Mouse (Mus musculus): ENCODE data around the gene Btbd9. TPM values are rescaled to one million over a fixed set of nuclear protein-coding genes. Genes with fewer than 3 reads are reported as not detected.

Gene Btbd9
- polyA plus RNA-seq, 1 experiment from 2014 or later, result 56.0 TPM

- Histone ChIP-seq H3K9ac (no peak overlapping the region), H3K4me3 (replicated peaks) (no peak overlapping the region), H3K4me2 (no peak overlapping the region), H3K36me3 (peaks cover 2% of the 10 kb centered on the region; the same call in 1 of the 2 replicates), H3K27me3 (replicated peaks) (no peaks in the 10 kb centered on the region), H3K4me1 (no peaks in the 10 kb centered on the region), H3K27ac (no peak overlapping the region), H3K9me3 (no peaks in the 10 kb centered on the region)
- ATAC-seq (ENCODE audit: insufficient read depth, low FRiP score, low read depth), result no peak
- 58% methylated on average over 2 of the region's 2 CpGs for WGBS
These were observed 274.9 kb downstream of the Btbd9 start for GRCm38 (mm10) chr17:30301338-30301737.

- Histone ChIP-seq H3K4me2 (no peak overlapping the region), H3K36me3 (peaks cover 2% of the 10 kb centered on the region; the same call in 1 of the 2 replicates), H3K4me3 (replicated peaks) (no peak overlapping the region), H3K27ac (no peak overlapping the region), H3K4me1 (no peaks in the 10 kb centered on the region), H3K9ac (no peak overlapping the region), H3K9me3 (no peaks in the 10 kb centered on the region), H3K27me3 (replicated peaks) (no peaks in the 10 kb centered on the region)
- no peak for ATAC-seq (ENCODE audit: insufficient read depth, low FRiP score, low read depth)
- 95% methylated on average over 8 of the region's 8 CpGs for WGBS
These were observed 278.9 kb downstream of the Btbd9 start for GRCm38 (mm10) chr17:30297432-30297831.

DNA sequence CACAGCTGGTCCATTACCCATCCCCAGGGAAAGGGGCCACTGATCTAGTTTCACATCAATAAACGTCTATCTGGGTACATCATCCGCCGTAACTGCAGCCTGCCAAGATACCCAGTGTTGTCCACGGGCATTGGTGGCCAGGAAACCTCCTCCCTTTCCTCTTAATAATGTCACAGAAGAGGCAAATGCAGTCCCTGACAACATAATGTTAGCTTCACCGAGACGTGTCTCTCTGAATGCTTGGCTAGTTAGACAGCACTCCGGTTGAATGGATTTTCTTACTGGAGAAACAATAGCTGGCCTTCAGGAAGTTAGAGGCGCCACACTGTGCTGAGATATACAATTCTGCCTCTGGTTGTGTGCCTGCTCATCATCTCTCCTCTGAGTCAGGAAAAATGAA, 280.2 kb downstream of the Btbd9 start:
- no peak overlapping the region for H3K4me3 ChIP-seq (replicated peaks)

DNA sequence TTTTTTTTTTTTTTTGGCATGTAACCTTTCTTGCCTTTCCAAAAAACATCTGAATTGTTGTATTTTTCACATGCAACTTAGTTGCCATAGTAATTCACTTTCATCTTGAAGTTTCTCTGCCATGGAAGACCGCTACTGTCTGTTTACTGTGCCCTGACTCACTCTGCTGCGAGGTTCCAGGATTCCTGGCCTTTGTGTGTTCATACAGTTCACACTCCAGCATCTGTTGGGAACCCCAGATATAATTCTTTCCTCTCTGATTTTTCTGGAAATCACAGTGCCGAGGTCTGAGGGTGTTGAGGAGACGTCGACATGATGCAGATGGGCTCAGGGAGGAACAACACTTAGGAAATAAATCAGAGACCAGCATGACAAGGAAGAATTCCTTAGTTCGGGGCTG, 283.6 kb downstream of the Btbd9 start:
- no peak overlapping the region for H3K4me3 ChIP-seq (replicated peaks)
- WGBS, result 46% methylated on average over 6 of the region's 6 CpGs
- H3K9ac ChIP-seq, result no peak overlapping the region
- H3K27ac ChIP-seq, result no peak overlapping the region
- no peaks in the 10 kb centered on the region for H3K9me3 ChIP-seq
- ATAC-seq (ENCODE audit: insufficient read depth, low FRiP score, low read depth), result no peak
- no peaks in the 10 kb centered on the region for H3K4me1 ChIP-seq
- H3K36me3 ChIP-seq, result no peaks in the 10 kb centered on the region
- no peak overlapping the region for H3K4me2 ChIP-seq
- H3K27me3 ChIP-seq (replicated peaks), result no peaks in the 10 kb centered on the region

More for the DNA sequence above, 280.2 kb downstream of the Btbd9 start:
- no peak overlapping the region for H3K27ac ChIP-seq
- H3K4me1 ChIP-seq, result no peaks in the 10 kb centered on the region
- WGBS, result 69% methylated on average over 8 of the region's 8 CpGs
- no peak for ATAC-seq (ENCODE audit: insufficient read depth, low FRiP score, low read depth)
- H3K4me2 ChIP-seq, result no peak overlapping the region
- H3K9me3 ChIP-seq, result no peaks in the 10 kb centered on the region
- H3K27me3 ChIP-seq (replicated peaks), result no peaks in the 10 kb centered on the region
- no peak overlapping the region for H3K9ac ChIP-seq
- H3K36me3 ChIP-seq, result peaks cover 2% of the 10 kb centered on the region; the same call in 1 of the 2 replicates

DNA sequence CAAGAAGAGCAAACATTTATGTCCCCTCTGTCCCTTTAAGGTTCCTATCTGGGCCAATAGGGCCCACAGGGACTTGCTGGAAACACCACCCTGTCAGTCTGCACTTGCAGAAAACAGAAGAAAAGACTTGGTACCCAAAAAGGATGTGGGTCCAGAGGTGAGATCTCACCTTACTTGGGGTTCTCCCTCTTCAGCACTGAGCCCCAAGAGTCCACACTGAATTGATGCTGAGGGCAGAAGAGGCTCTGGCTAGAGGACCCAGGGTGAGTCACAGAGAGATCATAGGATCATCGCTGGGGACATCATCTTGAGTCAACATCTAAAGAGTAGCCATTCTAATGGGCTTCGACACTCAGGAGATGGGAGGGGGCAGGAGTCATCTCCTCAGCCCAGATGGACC, 290.6 kb downstream of the Btbd9 start:
- Histone ChIP-seq H3K27me3 (replicated peaks) (no peaks in the 10 kb centered on the region), H3K4me1 (no peaks in the 10 kb centered on the region; the same call in 1 of the 2 replicates), H3K9me3 (no peaks in the 10 kb centered on the region), H3K4me3 (replicated peaks) (no peak overlapping the region), H3K27ac (no peak overlapping the region), H3K4me2 (no peak overlapping the region), H3K36me3 (no peaks in the 10 kb centered on the region), H3K9ac (no peak overlapping the region)
- no peak for ATAC-seq (ENCODE audit: insufficient read depth, low FRiP score, low read depth)
- 85% methylated on average over 2 of the region's 2 CpGs for WGBS

GRCm38 (mm10) chr17:30283460-30284050, 292.7 kb downstream of the Btbd9 start:
- Histone ChIP-seq H3K27ac (no peak overlapping the region), H3K4me3 (replicated peaks) (no peak overlapping the region), H3K27me3 (replicated peaks) (no peaks in the 10 kb centered on the region), H3K4me1 (no peaks in the 10 kb centered on the region; the same call in 1 of the 2 replicates), H3K9ac (no peak overlapping the region), H3K36me3 (no peaks in the 10 kb centered on the region), H3K4me2 (no peak overlapping the region), H3K9me3 (no peaks in the 10 kb centered on the region)
- WGBS, result 66% methylated on average over 4 of the region's 4 CpGs
- ATAC-seq (ENCODE audit: insufficient read depth, low FRiP score, low read depth), result no peak

DNA sequence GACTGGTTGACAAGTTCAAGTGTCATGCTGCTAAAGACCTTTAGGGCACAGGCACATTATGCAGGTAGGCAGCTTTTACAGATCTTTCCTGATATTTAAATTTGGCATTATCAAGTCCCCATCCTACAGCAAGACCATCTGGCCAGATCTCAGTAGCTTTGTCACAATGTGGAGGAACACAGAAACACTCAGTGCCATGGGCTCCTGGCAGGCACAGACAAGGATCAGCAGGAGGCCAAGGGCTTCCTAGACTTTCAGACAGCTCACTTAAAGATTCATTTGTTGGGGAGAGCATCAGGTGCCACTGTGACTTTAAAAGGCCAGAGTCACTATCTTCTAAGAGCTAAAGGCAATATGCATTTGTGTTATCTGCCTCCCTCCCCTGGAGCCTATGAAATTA, 293.3 kb downstream of the Btbd9 start:
- no peaks in the 10 kb centered on the region for H3K36me3 ChIP-seq
- H3K4me2 ChIP-seq, result no peak overlapping the region
- no peak overlapping the region for H3K4me3 ChIP-seq (replicated peaks)
- no peaks in the 10 kb centered on the region; the same call in 1 of the 2 replicates for H3K4me1 ChIP-seq
- H3K27me3 ChIP-seq (replicated peaks), result no peaks in the 10 kb centered on the region
- no peak for ATAC-seq (ENCODE audit: insufficient read depth, low FRiP score, low read depth)
- H3K9ac ChIP-seq, result no peak overlapping the region
- no peak overlapping the region for H3K27ac ChIP-seq
- H3K9me3 ChIP-seq, result no peaks in the 10 kb centered on the region

GRCm38 (mm10) chr17:30280323-30281118, 295.8 kb downstream of the Btbd9 start:
- Histone ChIP-seq H3K9ac (no peak overlapping the region), H3K36me3 (no peaks in the 10 kb centered on the region), H3K4me3 (replicated peaks) (no peak overlapping the region), H3K27me3 (replicated peaks) (no peaks in the 10 kb centered on the region), H3K27ac (no peak overlapping the region), H3K4me1 (no peaks in the 10 kb centered on the region; the same call in 1 of the 2 replicates), H3K9me3 (no peaks in the 10 kb centered on the region), H3K4me2 (no peak overlapping the region)
- 52% methylated on average over 7 of the region's 7 CpGs for WGBS
- no peak for ATAC-seq (ENCODE audit: insufficient read depth, low FRiP score, low read depth)

DNA sequence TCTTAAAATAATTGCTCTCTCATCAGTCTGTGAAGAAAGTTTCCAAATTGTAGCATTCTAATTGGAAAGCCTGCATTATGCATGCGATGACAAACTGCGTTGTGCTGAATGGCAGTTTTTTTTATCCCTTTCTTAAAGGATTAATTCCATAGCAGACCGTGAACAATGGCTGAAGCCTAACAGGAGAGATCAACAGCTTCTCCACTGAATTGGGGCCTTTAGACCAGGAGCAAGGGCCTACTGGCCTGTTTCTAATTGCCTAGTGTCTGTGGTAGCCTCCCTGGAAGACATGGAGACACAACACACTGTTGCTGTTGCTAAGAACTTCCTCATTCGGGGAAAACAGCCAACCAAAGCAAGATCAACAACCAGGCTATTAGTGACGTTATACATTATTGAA, 296.6 kb downstream of the Btbd9 start:
- no peaks in the 10 kb centered on the region for H3K9me3 ChIP-seq
- no peak overlapping the region for H3K4me3 ChIP-seq (replicated peaks)
- H3K27me3 ChIP-seq (replicated peaks), result no peaks in the 10 kb centered on the region
- H3K27ac ChIP-seq, result no peak overlapping the region
- no peaks in the 10 kb centered on the region; the same call in 1 of the 2 replicates for H3K4me1 ChIP-seq
- ATAC-seq (ENCODE audit: insufficient read depth, low FRiP score, low read depth), result no peak
- H3K36me3 ChIP-seq, result no peaks in the 10 kb centered on the region
- no peak overlapping the region for H3K4me2 ChIP-seq
- H3K9ac ChIP-seq, result no peak overlapping the region
- WGBS, result 72% methylated on average over 5 of the region's 5 CpGs

DNA sequence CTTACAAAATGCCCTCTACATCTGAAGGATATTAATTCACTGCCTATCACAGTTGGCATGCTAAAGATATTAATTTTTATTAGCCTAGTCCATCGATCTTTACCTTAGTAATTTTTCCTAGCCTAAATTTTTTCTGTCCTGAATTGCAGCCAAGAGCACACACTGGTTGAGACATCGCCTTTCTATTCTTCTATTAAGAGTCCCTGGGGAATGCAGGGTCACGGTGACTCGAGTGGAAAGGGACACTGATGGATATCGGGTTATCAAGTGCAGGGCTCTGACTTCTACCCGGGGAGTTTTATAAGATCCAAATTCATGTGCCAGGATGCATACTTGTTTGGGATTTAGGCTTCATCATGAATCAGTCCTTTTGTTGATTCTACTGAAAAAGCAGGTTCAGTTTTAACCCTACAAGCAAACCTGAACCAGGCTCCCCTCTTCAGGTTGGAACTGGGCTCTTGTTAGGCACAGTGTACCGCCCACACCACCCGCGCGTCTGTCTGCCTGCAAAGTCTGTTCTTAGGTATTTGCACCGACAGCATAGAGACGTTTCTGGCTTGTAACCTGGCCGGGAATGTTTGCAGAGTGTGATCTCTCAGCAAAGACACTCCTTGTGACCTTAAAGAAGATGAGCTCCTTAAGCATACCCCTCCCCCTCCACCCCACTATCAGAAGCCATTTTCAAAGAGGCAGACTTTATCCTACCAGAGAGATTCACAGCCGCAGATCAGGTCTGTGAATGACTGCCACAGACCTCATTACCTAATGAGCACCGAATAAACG, 297.5 kb downstream of the Btbd9 start:
- Histone ChIP-seq H3K4me1 (no peaks in the 10 kb centered on the region; the same call in 1 of the 2 replicates), H3K9me3 (no peaks in the 10 kb centered on the region), H3K9ac (no peak overlapping the region), H3K4me3 (replicated peaks) (no peak overlapping the region), H3K4me2 (no peak overlapping the region), H3K36me3 (no peaks in the 10 kb centered on the region), H3K27me3 (replicated peaks) (no peaks in the 10 kb centered on the region), H3K27ac (no peak overlapping the region)
- ATAC-seq (ENCODE audit: insufficient read depth, low FRiP score, low read depth), result no peak
- WGBS, result 43% methylated on average over 16 of the region's 16 CpGs

DNA sequence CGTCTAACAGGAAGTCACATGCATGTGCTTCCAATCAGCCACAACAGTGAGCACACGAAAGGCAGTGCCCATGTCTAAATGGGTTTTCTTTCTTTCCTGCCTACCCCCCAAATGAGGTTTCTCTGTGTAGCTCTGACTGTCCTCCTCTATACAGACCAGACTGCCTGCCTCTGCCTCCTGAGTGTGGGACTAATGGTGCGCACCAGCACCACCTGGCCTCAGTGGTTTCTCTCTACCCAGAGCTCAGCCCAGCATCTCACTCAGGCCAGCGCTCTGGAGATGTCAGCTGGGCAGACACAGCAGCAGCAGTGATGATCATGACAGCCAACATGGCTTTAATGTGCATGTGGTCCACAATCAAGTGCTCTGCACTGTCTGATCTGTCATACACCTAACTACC, 299.8 kb downstream of the Btbd9 start:
- no peak overlapping the region for H3K4me2 ChIP-seq
- ATAC-seq (ENCODE audit: insufficient read depth, low FRiP score, low read depth), result no peak
- no peaks in the 10 kb centered on the region for H3K36me3 ChIP-seq
- WGBS, result 83% methylated on average over 4 of the region's 4 CpGs
- H3K27me3 ChIP-seq (replicated peaks), result no peaks in the 10 kb centered on the region
- no peaks in the 10 kb centered on the region for H3K4me1 ChIP-seq
- H3K9ac ChIP-seq, result no peak overlapping the region
- H3K27ac ChIP-seq, result no peak overlapping the region
- no peaks in the 10 kb centered on the region for H3K9me3 ChIP-seq
- H3K4me3 ChIP-seq (replicated peaks), result no peak overlapping the region

DNA sequence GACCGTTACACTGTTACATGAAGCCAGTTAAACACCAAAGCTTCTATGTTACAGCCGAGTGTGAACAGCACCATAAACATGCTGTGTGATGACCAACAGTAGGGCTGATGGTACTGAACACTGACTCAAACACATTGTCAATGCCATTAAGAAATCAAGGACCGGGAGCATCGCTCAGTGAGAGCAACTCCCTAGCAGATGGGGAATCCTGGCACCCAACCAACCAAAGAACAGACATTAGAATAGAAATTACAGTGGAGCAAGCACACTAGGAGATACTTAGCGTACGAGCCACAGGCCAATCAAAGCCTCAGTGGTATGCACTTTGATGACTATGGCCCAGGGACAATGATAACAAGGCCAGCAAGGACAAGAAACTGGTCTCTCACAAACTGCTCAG, 303.5 kb downstream of the Btbd9 start:
- H3K9ac ChIP-seq, result no peak overlapping the region
- H3K9me3 ChIP-seq, result no peaks in the 10 kb centered on the region
- 89% methylated on average over 6 of the region's 6 CpGs for WGBS
- H3K27ac ChIP-seq, result no peak overlapping the region
- H3K27me3 ChIP-seq (replicated peaks), result no peaks in the 10 kb centered on the region
- no peak overlapping the region for H3K4me3 ChIP-seq (replicated peaks)
- ATAC-seq (ENCODE audit: insufficient read depth, low FRiP score, low read depth), result no peak
- H3K36me3 ChIP-seq, result no peaks in the 10 kb centered on the region
- 0 out of 2 replicates have a peak, but pooled peaks cover 3% of the 10 kb centered on the region for H3K4me1 ChIP-seq
- H3K4me2 ChIP-seq, result no peak overlapping the region
